13 mouse cellular contexts compared by ENCODE assay signal in genomic region chr16:67610904-67611681, GRCm38 (mm10). TPM values are rescaled to one million over a fixed set of nuclear protein-coding genes. Genes with fewer than 3 reads are reported as not detected.
A peak's percentile ranks its signal among the peaks of the same experiment; 100 is the strongest.
DNase-seq lines count a peak whose midpoint lies in the region; ATAC-seq lines count a peak whose summit lies in the region.
"Had no signal": no experiment of that assay in that cellular context is flagged by ENCODE, and none has a peak within 500 bp of the region (broad histone marks: within the 10 kb centered on the region; RNA-seq: fewer than 3 reads in every experiment).

No protein-coding gene starts in this region.

- H3K4me3 ChIP-seq in hindbrain, embryonic 11.5 days (ENCODE audit: low read depth, low read length): no peak overlapping the region
- no peak overlapping the region for H3K4me3 ChIP-seq in hindbrain, embryonic 10.5 days
- no peak overlapping the region for H3K4me3 ChIP-seq in forebrain, embryonic 13.5 days
- 0 out of 2 replicates have a peak overlapping the region, but pooled peaks have one; percentile 6 for H3K4me3 ChIP-seq in midbrain, embryonic 15.5 days
- H3K4me3 ChIP-seq in heart, embryonic 11.5 days (ENCODE audit: low read depth, low read length): no peak overlapping the region
- H3K4me3 ChIP-seq: heart, embryonic 13.5 days; limb, embryonic 12.5 days; stomach, embryonic 15.5 days had no signal

- H3K27me3 ChIP-seq in hindbrain, embryonic 11.5 days (ENCODE audit: control insufficient read depth, insufficient read depth, low read length): no peaks in the 10 kb centered on the region
- peaks cover 3% of the 10 kb centered on the region; the same call in 1 of the 2 replicates for H3K27me3 ChIP-seq in hindbrain, embryonic 10.5 days (ENCODE audit: insufficient read depth, poor library complexity, severe bottlenecking)
- H3K27me3 ChIP-seq in forebrain, embryonic 13.5 days: no peaks in the 10 kb centered on the region
- no peaks in the 10 kb centered on the region for H3K27me3 ChIP-seq in midbrain, embryonic 15.5 days (replicated peaks)
- no peaks in the 10 kb centered on the region for H3K27me3 ChIP-seq in heart, embryonic 11.5 days (ENCODE audit: control insufficient read depth, insufficient read depth, low read length)
- H3K27me3 ChIP-seq: heart, embryonic 13.5 days; limb, embryonic 12.5 days; stomach, embryonic 15.5 days had no signal

- H3K9me3 ChIP-seq in hindbrain, embryonic 11.5 days (ENCODE audit: control insufficient read depth, low read length): no peaks in the 10 kb centered on the region
- H3K9me3 ChIP-seq in hindbrain, embryonic 10.5 days: no peaks in the 10 kb centered on the region
- no peaks in the 10 kb centered on the region for H3K9me3 ChIP-seq in forebrain, embryonic 13.5 days (replicated peaks)
- no peaks in the 10 kb centered on the region for H3K9me3 ChIP-seq in midbrain, embryonic 15.5 days
- H3K9me3 ChIP-seq in heart, embryonic 11.5 days (replicated peaks; ENCODE audit: control insufficient read depth, low read length): no peaks in the 10 kb centered on the region
- H3K9me3 ChIP-seq: heart, embryonic 13.5 days; limb, embryonic 12.5 days; stomach, embryonic 15.5 days had no signal

- 30% methylated on average over 7 of the region's 7 CpGs for WGBS in hindbrain, embryonic 11.5 days
- 37% methylated on average over 7 of the region's 7 CpGs for WGBS in hindbrain, embryonic 10.5 days
- 4% methylated on average over 7 of the region's 7 CpGs for WGBS in forebrain, embryonic 13.5 days
- WGBS in midbrain, embryonic 15.5 days: 11% methylated on average over 7 of the region's 7 CpGs
- WGBS in heart, embryonic 11.5 days (ENCODE audit: insufficient replicate concordance): 43% methylated on average over 7 of the region's 7 CpGs

- no peaks in the 10 kb centered on the region for H3K4me1 ChIP-seq in hindbrain, embryonic 11.5 days (replicated peaks; ENCODE audit: control insufficient read depth, insufficient read depth, low read length)
- peaks cover 7% of the 10 kb centered on the region; the same call in 1 of the 2 replicates for H3K4me1 ChIP-seq in hindbrain, embryonic 10.5 days (replicated peaks)
- peaks cover 37% of the 10 kb centered on the region for H3K4me1 ChIP-seq in forebrain, embryonic 13.5 days
- H3K4me1 ChIP-seq in midbrain, embryonic 15.5 days: peaks cover 18% of the 10 kb centered on the region
- no peaks in the 10 kb centered on the region for H3K4me1 ChIP-seq in heart, embryonic 11.5 days (ENCODE audit: control insufficient read depth, insufficient read depth, low read length)
- H3K4me1 ChIP-seq: heart, embryonic 13.5 days; stomach, embryonic 15.5 days had no signal

- no peak for DNase-seq in hindbrain, embryonic 11.5 days (ENCODE audit: low spot score)
- DNase-seq in hindbrain, embryonic 10.5 days (ENCODE audit: low spot score): no peak
- DNase-seq in cerebellum, adult 11 months: peak; percentile 47
- DNase-seq in T-cell, adult 2 months (ENCODE audit: low spot score): no peak
- DNase-seq in ovary, adult 18-20 months (ENCODE audit: low spot score): no peak
- DNase-seq: kidney, postnatal 14 days had no signal

- H3K27ac ChIP-seq in hindbrain, embryonic 11.5 days (ENCODE audit: low read depth, low read length): no peak overlapping the region
- no peak overlapping the region for H3K27ac ChIP-seq in hindbrain, embryonic 10.5 days
- H3K27ac ChIP-seq in forebrain, embryonic 13.5 days: peak overlapping the region; percentile 61
- peak overlapping the region; percentile 66 for H3K27ac ChIP-seq in midbrain, embryonic 15.5 days
- no peak overlapping the region for H3K27ac ChIP-seq in heart, embryonic 11.5 days (ENCODE audit: low read depth, low read length)
- H3K27ac ChIP-seq: heart, embryonic 13.5 days; limb, embryonic 12.5 days; macrophage; stomach, embryonic 15.5 days had no signal

- H3K36me3 ChIP-seq in hindbrain, embryonic 11.5 days (ENCODE audit: control insufficient read depth, insufficient read depth, low read length): no peaks in the 10 kb centered on the region
- no peaks in the 10 kb centered on the region for H3K36me3 ChIP-seq in hindbrain, embryonic 10.5 days
- no peaks in the 10 kb centered on the region for H3K36me3 ChIP-seq in forebrain, embryonic 13.5 days (ENCODE audit: poor library complexity, severe bottlenecking)
- no peaks in the 10 kb centered on the region for H3K36me3 ChIP-seq in midbrain, embryonic 15.5 days (replicated peaks)
- no peaks in the 10 kb centered on the region for H3K36me3 ChIP-seq in heart, embryonic 11.5 days (ENCODE audit: control insufficient read depth, insufficient read depth, low read length)
- H3K36me3 ChIP-seq: heart, embryonic 13.5 days; limb, embryonic 12.5 days; stomach, embryonic 15.5 days had no signal

- no peak overlapping the region for H3K9ac ChIP-seq in hindbrain, embryonic 11.5 days (ENCODE audit: low read depth, low read length)
- peak overlapping the region; percentile 38; the same call in 1 of the 2 replicates for H3K9ac ChIP-seq in forebrain, embryonic 13.5 days
- H3K9ac ChIP-seq in midbrain, embryonic 15.5 days: no peak overlapping the region
- no peak overlapping the region for H3K9ac ChIP-seq in heart, embryonic 11.5 days (ENCODE audit: low read depth, low read length)
- H3K9ac ChIP-seq: heart, embryonic 13.5 days; limb, embryonic 12.5 days; stomach, embryonic 15.5 days had no signal

- no peak overlapping the region for H3K4me2 ChIP-seq in hindbrain, embryonic 11.5 days (replicated peaks; ENCODE audit: low read depth, low read length)
- H3K4me2 ChIP-seq in forebrain, embryonic 13.5 days: peak overlapping the region; percentile 45
- H3K4me2 ChIP-seq in midbrain, embryonic 15.5 days: peak overlapping the region; percentile 39
- no peak overlapping the region for H3K4me2 ChIP-seq in heart, embryonic 11.5 days
- H3K4me2 ChIP-seq: heart, embryonic 13.5 days; limb, embryonic 12.5 days; stomach, embryonic 15.5 days had no signal

- peak; percentile 62; the same call in 1 of the 2 replicates for ATAC-seq in hindbrain, embryonic 11.5 days (ENCODE audit: low FRiP score)
- ATAC-seq in forebrain, embryonic 13.5 days: peak; percentile 93
- peak; percentile 85 for ATAC-seq in midbrain, embryonic 15.5 days (replicated peaks)
- no peak for ATAC-seq in heart, embryonic 11.5 days (replicated peaks; ENCODE audit: insufficient number of reproducible peaks, low FRiP score, low TSS enrichment)

RNA-seq across cellular contexts. Expression of gene Cadm2, which starts 9.6 kb away (rescaled TPM):
- polyA plus RNA-seq in hindbrain, embryonic 11.5 days (2014; fragmentation: Nextera tagmentation; extraction: Ambion mirVana): 3.7 and 4.2 TPM in 2 replicates
- 1.0 and 4.8 TPM in 2 replicates for polyA plus RNA-seq in hindbrain, embryonic 10.5 days (2016; fragmentation: Nextera tagmentation; extraction: Ambion mirVana)
- 11.6 and 13.7 TPM in 2 replicates for polyA plus RNA-seq in forebrain, embryonic 13.5 days (2015; fragmentation: Nextera tagmentation; extraction: Ambion mirVana)
- 60.6 and 70.7 TPM in 2 replicates for polyA plus RNA-seq in midbrain, embryonic 15.5 days (2015; fragmentation: Nextera tagmentation; extraction: Ambion mirVana)
- polyA plus RNA-seq in heart, embryonic 11.5 days (2014; fragmentation: Nextera tagmentation; extraction: Ambion mirVana): 0.52 and 0.73 TPM in 2 replicates
- polyA plus RNA-seq: macrophage had no signal

Comparison
In these comparisons a context has a peak if more than half of its experiments do, and no peak if none do; other contexts are left out.
1. H3K27ac ChIP-seq: peak in forebrain, embryonic 13.5 days (single experiment) and midbrain, embryonic 15.5 days (single experiment); none in hindbrain, embryonic 11.5 days (single experiment), hindbrain, embryonic 10.5 days (single experiment) and heart, embryonic 11.5 days (single experiment).
2. H3K4me2 ChIP-seq: peak in forebrain, embryonic 13.5 days (single experiment) and midbrain, embryonic 15.5 days (single experiment); none in hindbrain, embryonic 11.5 days (single experiment) and heart, embryonic 11.5 days (single experiment).